Mouse (Mus musculus): ENCODE measurements around the gene Atg2a.
"Not testable (repeated sequence)": the region's sequence is repeated elsewhere in the genome, so short reads cannot be mapped to it uniquely, and the experiment has no call there.

Gene Atg2a

DNA sequence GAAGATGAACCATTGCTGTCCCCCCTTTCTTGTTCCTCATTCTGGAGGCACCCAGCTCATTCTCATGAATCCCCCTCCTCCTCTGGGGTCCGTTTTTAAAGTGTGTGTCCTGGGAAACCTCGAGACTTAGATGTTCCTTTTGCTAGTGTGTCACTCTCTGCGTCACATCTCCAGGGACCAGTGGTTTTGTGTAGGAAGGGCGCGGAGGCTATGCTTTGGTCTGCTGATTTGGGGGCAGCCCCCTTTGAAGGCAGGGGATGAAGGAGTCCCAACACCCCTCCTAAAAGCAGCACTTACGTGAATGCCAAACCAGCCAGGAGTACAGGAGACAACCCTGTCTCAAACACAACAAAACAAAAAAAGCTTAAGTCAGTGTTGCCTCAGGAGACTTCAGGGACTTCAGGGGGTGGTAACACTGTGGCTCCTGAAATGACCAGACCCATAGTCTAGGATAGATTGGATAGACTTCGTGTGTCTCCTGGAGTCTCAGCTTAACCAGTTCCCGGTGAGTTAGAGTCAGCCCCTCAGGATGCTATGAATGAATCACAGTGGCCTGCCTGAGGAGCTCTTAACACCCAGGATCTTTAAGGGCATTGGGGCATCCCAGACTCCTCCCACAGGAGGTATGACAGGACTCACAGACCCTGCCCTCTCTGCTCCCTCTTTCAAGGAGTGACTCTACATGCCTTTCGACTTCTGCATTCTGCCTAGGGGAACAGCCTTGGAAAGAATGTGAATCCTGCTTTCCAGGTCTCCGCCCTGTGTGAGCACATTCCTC, 36.4 kb downstream of the Atg2a start:
- peak; percentile 90 for DNase-seq

GRCm38 (mm10) chr19:6278439-6279073, 37.1 kb downstream of the Atg2a start:
- DNase-seq, result peak; percentile 54

DNA sequence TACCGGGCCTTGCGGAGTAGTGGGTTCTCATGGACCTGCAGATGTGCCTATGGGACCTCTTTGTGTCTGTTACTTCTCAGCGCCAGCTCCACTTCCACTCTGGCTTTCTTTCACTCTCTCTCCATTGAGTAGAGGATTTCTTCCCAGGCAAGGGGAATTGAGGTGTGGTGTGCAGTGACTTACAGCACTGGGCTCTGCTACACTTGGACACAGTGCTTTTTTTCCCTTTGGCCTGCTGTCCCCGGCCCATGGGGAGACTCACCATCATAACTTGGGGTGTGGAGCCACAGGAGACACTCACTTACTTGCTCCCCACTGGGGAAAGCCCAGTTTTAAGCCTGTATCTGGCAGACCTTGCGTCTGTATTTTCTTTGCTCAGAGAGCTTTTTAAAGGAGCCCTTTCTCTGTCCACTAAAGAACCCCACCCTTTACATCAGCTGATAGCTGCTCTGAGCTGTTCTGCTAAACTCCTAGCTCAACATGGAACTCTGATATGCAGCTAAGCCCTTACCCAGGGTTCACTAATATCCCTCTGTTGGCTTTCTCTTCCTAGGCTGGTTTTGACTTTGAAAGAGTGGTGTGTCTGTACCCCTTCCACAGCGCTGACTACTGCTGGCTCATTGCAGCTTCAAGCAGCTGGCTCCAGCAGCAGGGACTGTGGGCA, 38.1 kb downstream of the Atg2a start:
- no peak for DNase-seq

GRCm38 (mm10) chr19:6280554-6280953, 39.1 kb downstream of the Atg2a start:
- DNase-seq, result no peak

GRCm38 (mm10) chr19:6281122-6282020, 39.9 kb downstream of the Atg2a start:
- no peak for DNase-seq

DNA sequence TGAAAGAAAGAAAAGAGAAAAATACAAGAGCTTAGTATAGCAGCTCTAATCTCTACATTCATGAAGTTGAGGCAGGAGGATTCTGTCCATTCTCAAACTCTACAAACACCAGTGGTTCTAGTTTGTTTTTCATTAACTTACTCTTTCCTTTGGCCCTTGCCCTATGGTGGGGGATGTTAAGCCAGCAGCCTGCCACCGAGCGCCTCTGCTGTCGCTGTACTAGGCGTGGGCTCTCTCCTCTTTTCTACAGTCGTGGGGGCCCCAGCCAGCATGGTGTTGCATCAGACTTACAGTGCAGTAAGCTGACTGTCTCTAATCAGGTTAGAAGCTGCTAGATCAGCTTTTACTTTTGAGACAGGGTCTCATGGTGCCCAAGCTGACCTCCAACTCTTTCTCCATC, 41.5 kb downstream of the Atg2a start:
- no peak for DNase-seq

GRCm38 (mm10) chr19:6284502-6284901, 43.0 kb downstream of the Atg2a start:
- DNase-seq, result no peak

- no peak for DNase-seq
These were observed 43.8 kb downstream of the Atg2a start for GRCm38 (mm10) chr19:6285226-6285625.

- DNase-seq, result peak; percentile 71
These were observed 44.4 kb downstream of the Atg2a start for GRCm38 (mm10) chr19:6285632-6286433.

- DNase-seq, result no peak
These were observed 45.2 kb downstream of the Atg2a start for GRCm38 (mm10) chr19:6286434-6287401.

DNA sequence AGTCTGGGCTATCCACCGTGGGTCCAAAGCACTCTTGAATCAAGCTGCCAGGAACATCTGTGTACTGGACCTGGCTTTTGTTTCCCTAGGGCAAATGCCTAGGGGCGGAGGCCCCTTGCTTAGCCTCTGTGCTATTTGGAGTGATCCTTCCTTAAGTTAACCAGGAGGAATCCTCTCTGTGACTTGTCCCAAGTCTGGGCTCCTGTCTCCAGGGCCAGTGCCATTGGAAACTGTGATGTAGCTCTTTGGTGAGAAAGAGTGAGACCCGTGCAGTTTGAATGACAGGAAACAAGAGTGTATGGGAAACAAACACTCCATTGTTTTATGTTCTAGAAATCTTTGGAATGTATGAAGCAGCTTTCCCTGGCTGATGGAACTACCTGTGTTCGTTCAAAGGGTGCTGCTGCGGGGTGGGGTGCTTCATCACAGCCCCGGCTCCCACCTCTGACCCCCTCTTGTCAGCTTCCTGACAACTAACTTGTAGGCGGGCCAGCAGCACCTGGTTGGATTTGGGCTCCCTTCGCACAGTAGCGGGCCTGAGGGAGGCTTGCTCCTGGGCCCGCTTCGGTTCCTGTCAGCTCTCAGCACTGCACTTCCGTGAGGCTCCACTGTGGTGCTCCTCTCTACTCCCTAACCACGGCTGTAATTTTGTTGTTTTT, 46.9 kb downstream of the Atg2a start:
- no peak for DNase-seq

DNA sequence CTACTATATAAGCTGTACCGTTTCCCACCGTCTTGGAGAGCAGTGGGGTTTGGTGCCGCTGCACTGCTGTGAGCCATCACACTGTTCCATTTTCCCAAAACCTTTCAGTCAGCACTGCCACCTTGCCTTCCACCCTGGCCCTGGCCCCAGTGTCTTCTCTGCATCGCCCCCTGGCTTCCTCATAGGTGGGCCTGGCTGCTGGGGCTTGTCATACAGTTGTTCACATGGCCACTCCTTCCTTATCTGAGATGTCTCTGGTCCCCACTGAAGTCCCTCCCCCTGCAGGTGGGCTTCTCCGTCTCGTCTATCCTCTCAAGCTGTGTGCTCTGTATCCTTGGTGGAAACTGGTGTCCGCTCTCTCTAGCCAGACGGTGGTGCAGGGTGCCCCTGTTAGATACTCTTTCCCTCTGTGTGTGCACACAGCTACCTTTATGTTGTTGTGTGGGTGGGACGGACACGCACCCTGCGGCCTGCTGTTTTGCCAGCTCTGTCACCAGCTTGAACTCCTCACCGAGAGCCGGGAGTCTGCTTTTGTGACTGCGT, 48.3 kb downstream of the Atg2a start:
- no peak for DNase-seq

GRCm38 (mm10) chr19:6290720-6291116, 49.2 kb downstream of the Atg2a start:
- not testable (repeated sequence) for DNase-seq

GRCm38 (mm10) chr19:6291117-6291781, 49.8 kb downstream of the Atg2a start:
- no peak for DNase-seq

GRCm38 (mm10) chr19:6292262-6292661, 50.8 kb downstream of the Atg2a start:
- DNase-seq, result no peak

- no peak for DNase-seq
These were observed 52.8 kb downstream of the Atg2a start for GRCm38 (mm10) chr19:6294301-6294700.

DNA sequence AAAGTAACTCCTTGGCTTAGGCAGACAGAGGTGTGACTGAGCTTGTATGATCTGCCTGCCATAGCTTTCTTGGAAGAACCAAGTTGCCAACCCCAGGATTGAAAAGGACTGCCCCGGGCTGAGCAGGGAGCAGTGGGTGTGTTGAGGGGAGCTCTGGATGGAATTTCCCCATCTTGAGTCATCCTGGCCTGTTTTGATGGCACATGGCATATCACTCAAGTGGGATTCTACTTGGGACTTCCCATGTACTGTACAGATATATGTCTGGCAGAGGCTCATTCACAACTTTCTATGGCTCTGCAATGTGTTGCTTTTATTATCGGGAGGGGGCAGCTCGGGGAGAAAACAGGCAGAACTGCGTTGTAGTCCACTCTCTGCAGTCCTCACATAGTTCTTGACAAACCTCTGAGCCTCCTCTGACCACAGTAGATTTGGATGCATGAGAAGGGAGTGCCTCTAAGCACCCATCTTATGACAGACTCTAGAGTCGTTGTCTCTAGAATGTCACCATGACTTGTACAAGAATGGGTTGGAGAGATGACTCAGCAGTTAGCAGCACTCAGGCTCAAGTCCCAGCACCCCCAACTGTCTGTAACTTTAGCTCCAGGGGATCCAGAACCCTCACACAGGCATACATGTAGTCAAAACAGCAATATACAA, 55.2 kb downstream of the Atg2a start:
- no peak for DNase-seq

GRCm38 (mm10) chr19:6297641-6298040, 56.2 kb downstream of the Atg2a start:
- no peak for DNase-seq

GRCm38 (mm10) chr19:6299003-6299402, 57.5 kb downstream of the Atg2a start:
- no peak for DNase-seq

Measured in lung, postnatal 10 days (tissue).